Mouse (Mus musculus): ENCODE measurements around the gene Tek. TPM values are rescaled to one million over a fixed set of nuclear protein-coding genes. Genes with fewer than 3 reads are reported as not detected.

Gene Tek
- not detected for polyA plus RNA-seq (2017; shearing (Covaris generic))

GRCm38 (mm10) chr4:94738838-94739731 lies at the start of gene Tek:
Tek (plus strand) TSS chr4:94739289.

Other genes with a start within 250 kb of the Tek start
- gene Gm10306, start 182.7 kb upstream of the Tek start, polyA plus RNA-seq (2017; shearing (Covaris generic)), result not detected
- gene Caap1, start 182.5 kb upstream of the Tek start, polyA plus RNA-seq (2017; shearing (Covaris generic)), result 5.3 TPM
- gene Plaa, start 136.0 kb upstream of the Tek start, polyA plus RNA-seq (2017; shearing (Covaris generic)), result 46.2 TPM
- gene Ift74, start 124.8 kb upstream of the Tek start, polyA plus RNA-seq (2017; shearing (Covaris generic)), result 4.0 TPM
- not detected for gene Lrrc19, start 89.1 kb upstream of the Tek start, polyA plus RNA-seq (2017; shearing (Covaris generic))
- gene Eqtn, start 189.6 kb downstream of the Tek start, polyA plus RNA-seq (2017; shearing (Covaris generic)), result not detected
- 74.0 TPM for gene Mysm1, start 239.8 kb downstream of the Tek start, polyA plus RNA-seq (2017; shearing (Covaris generic))